Mouse (Mus musculus) liver, postnatal 0 days (tissue): ENCODE measurements around the gene Mau2.

Source experiments
- CTCF ChIP-seq: sonication (generic); IDR thresholded peaks from 2 replicates; pipeline ENCODE4 v1.5.1; 2016; ENCODE audit warnings: antibody characterized with exemption, low read depth
- EP300 ChIP-seq: IDR thresholded peaks from 2 replicates; pipeline ENCODE4 v1.6.1; 2016; ENCODE audit warnings: antibody characterized with exemption, low read depth, mild to moderate bottlenecking

DNA sequence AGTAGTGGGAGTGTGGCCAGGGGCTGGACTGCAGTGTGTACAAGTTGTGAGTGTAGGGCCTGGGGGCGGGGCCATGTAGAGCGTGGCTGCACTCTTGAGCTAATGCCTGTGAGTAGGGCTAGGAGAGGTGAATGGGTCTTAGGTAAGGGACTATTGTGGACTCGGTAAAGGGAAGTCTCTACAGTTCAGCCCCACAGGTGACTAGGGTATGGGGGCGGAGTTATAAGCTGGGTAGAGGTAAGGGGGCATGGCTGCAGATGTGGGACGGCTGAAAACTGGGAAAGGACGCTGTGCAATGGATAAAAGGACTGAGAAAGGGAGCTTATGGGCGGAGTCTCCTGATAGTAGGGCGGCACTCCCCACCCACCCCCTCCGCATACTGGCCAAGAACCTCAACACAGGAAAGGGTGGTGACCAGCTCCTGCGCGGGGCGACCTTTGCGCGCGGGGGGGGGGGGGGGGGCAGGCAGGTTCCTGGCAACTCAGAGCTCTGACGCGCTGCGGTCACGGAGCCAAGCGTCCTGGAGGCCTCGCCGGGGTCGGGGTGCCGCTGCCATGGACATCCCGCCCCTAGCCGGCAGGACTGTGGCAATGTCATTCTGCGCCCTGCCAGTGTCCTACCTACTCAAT lies 30.0 kb upstream of the Mau2 start, which contains the start of gene Tm6sf2:
- TF ChIP-seq CTCF (no peak), EP300 (no peak)
